Mouse (Mus musculus) ES-Bruce4 (cell line): Measurements from ENCODE around the gene Tti1.

ENCODE experiments used
- CTCF ChIP-seq: IDR thresholded peaks from one replicate; pipeline ENCODE4 v1.8.1; 2011; ENCODE audit warnings: low read depth, low read length
- EP300 ChIP-seq: IDR thresholded peaks from 2 replicates; pipeline ENCODE4 v1.6.1; 2011; ENCODE audit warnings: low read depth, low read length; ENCODE audit not compliant: insufficient read depth
- POLR2A ChIP-seq: IDR thresholded peaks from one replicate; pipeline ENCODE4 v1.8.1; 2011; ENCODE audit warnings: low read length; ENCODE audit not compliant: insufficient read depth

- TF ChIP-seq POLR2A (no peak), EP300 (no peak), CTCF (no peak)
Observed at GRCm38 (mm10) chr2:158036408-158036807, 8.2 kb upstream of the Tti1 start.
